Mouse (Mus musculus) brain, adult 2 months (tissue): Measurements from ENCODE around the gene 4833439L19Rik.

Experiments
- DNase-seq: peaks from one replicate; pipeline ENCODE4 v3.0.0; 2011; ENCODE audit warnings: low read depth, low spot score

The 4833439L19Rik gene

DNA sequence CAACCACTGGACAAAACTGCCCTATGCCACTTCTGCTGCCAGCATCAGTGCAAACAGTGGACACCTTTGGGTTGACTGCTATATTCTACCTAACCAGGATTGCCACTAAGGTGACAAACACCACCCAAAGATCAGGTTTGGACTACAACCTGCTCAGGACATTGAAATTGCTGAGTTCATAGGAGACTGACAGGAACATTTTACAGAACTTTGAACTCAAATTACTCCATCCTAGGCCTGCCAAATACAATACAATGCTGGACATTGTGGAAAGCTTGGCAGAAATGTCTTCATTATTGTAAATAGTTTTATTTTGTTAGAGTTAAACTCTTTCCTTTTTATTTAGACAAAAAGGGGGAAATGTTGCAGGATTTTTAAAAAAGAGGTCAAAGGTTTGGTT is 44.1 kb downstream of the 4833439L19Rik start:
- no peak for DNase-seq

DNA sequence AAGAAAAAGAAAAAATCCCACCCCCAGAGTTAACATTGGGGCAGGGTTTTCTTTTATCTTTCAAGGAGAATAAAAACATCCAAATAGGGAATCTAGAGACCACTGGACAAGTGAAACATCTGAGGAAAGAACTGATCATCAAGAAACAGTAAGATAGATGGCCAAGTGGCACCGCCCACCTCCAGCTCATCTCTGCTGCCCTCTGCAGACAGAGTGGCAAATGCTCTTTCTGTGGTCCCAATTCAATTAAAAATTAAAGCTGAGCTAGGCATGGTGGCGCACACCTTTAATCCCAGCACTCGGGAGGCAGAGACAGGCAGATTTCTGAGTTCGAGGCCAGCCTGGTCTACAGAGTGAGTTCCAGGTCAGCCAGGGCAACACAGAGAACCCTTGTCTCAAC is 45.0 kb downstream of the 4833439L19Rik start:
- DNase-seq = peak; percentile 21

DNA sequence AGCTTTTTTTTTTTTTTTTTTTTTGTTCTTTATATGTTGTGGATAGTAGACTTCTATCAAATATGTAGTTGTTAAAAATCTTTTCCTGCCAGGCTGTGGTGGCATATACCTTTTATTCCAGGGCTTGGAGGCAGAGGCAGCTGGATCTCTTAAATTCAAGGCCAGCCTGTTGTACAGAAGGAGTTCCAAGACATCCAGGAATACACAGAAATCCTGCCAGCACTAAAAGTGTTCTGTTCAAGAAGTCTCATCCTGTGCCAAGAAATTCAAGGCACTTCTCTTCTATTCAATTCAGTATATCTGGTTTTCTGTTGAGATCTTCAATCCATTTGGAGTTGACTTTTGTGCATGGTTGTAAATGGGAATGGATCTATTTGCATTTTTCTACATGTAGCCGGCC is 59.3 kb downstream of the 4833439L19Rik start:
- peak; percentile 77 for DNase-seq

DNA sequence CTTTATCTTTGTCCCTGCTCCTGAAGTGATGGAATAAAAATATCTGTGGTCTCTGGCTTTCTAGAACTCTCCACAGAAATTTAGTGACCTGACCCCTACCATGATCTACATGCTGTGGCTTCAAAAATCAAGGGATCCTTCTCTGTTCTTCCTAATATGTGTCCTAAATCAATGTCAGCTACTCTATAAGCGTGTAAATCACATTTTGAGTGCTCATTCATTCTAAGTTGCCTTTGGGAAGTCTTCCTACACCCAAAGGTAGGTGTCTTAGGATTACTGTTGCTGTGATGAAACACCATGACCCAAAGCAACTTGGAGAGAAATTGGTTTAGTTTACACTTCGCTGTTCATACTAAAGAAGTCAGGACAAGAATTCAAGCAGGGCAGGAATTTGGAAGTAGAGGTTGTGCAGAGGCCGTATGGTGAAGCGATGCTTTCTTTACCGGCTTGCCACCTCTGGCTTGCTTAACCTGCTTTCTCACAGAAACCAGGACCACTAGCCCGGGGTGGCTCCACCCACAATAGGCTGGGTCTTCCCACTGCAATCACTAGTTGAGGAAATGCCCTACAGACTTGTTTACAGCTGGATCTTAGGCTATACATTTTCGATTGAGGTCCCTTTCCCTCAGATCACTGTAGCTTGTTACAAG is 60.5 kb downstream of the 4833439L19Rik start:
- no peak for DNase-seq

DNA sequence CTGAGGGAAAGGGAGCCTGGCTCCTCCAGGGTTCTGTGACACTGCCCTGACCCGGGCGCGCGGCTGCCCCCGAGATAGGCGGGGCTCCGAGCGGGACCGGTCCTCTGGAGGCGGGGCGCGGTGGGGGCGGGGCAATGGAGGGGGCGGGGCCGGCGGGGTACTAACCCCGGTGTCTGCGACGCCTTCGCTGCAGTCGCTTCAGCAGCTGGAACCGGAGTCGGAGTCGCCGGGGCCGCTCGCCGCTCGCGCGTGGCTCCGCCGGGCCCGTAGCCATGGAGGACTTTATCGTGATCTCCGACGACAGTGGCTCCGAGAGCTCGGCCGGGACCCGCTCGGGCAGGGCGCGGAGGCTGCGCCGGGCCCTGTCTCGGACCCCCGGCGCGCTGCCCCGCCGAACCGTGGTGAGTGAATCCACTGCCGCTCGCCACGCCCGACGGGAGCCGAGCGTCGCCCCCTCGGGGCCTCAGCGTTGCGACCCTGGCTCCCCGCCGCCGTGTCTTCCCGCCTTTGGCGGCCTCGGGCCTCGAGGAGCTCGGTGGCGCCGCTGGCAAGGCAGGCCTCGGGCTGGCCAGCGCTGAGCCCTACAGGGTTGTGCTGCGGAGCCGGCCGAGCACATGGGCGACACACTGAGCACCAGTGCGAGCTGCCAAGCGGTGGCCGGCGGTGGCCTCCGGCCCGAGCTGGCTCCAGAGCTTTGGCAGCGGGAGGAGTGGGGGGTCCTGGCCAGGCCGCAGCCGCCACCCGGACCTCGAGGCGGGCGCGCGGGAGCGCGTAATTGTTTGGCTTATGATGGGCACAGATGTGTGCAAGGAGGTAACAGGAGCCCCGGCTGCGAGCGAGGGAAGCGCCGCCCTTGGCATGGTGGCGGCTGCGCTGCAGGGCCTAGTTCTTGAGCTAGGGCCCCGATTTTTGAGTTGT is 61.4 kb downstream of the 4833439L19Rik start, which contains the start of gene Simc1:
Simc1 (plus strand) TSS at position 176 of the 918 bp plus-strand sequence.
- DNase-seq = peak; percentile 75

DNA sequence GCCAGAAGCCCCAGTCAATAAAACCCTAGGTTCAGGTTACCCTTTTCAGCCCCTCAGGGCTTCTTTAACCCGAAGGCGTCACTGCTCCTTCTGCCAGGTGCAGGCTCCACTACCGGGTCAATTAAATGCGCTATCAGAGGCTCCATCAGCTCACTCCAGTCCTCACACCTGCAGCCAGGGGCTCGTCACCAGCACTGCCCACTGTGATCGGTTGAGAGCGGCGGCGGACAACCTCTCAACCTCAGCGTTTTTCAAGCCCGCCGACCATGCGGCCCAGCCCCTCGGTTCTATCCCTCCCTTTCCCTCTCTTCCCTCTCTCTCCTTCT is 62.0 kb downstream of the 4833439L19Rik start:
- DNase-seq = no peak

GRCm38 (mm10) chr13:54501957-54502690 is 63.1 kb downstream of the 4833439L19Rik start:
- no peak for DNase-seq

DNA sequence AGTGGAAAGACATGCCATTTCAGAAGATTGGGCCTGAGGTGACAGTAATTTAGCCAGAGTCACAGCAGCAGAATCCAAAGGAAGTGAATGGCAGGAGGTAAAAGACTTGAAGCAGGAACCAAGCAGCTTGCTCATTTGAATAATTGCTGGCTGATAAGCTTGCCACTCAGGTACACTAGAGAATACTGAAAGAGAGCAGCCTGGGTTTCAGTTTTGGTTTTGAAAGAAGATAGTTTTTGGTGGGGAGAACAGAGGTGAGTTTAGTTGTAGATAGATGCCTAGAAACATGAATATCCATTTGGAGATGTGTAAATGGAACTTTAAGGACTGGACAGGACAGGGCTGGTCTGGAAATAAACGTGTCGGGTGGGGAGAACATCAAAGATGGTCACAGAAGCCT is 63.9 kb downstream of the 4833439L19Rik start:
- DNase-seq = no peak
